Mouse (Mus musculus) layer of hippocampus, adult 18-20 months (tissue): ENCODE results near the gene Orai3. TPM values are rescaled to one million over a fixed set of nuclear protein-coding genes. Genes with fewer than 3 reads are reported as not detected.
"Not testable (repeated sequence)": the region's sequence is repeated elsewhere in the genome, so short reads cannot be mapped to it uniquely, and the experiment has no call there.

Experiments used
- DNase-seq, 2 experiments: peaks; one replicate each; pipeline ENCODE4 v3.0.0; 2022; ENCODE audit warnings: low spot score in 2 of 2
- total RNA-seq, 2 experiments: library from RNA; stranded (reverse); gene quantifications; 2 replicates each; pipeline ENCODE4 v1.2.3; 2021

The Orai3 gene
- total RNA-seq, 2 experiments from 2014 or later: 25.9 to 29.3 TPM

GRCm38 (mm10) chr7:127761026-127761425, 8.6 kb upstream of the Orai3 start:
- peak in 1 of 2 experiments; percentile 63 for DNase-seq

- no peak for DNase-seq
These were observed 6.0 kb upstream of the Orai3 start for GRCm38 (mm10) chr7:127763642-127764041.

- no peak for DNase-seq
These were observed 3.9 kb upstream of the Orai3 start for GRCm38 (mm10) chr7:127765756-127766155.

- DNase-seq: no peak
These were observed 2.6 kb upstream of the Orai3 start for GRCm38 (mm10) chr7:127766851-127767609.

GRCm38 (mm10) chr7:127767671-127768345, 1.8 kb upstream of the Orai3 start:
- DNase-seq: no peak

- DNase-seq: no peak
These were observed 1.1 kb upstream of the Orai3 start for GRCm38 (mm10) chr7:127768346-127768996.

- DNase-seq: peak; percentile 96 to 99
These were observed 520 bp upstream of the Orai3 start for GRCm38 (mm10) chr7:127768997-127769593.

GRCm38 (mm10) chr7:127770039-127770905, 657 bp downstream of the Orai3 start:
- DNase-seq: no peak

GRCm38 (mm10) chr7:127771262-127771661, 1.6 kb downstream of the Orai3 start:
- DNase-seq: peak; percentile 66 to 81

- no peak for DNase-seq
These were observed 2.5 kb downstream of the Orai3 start for GRCm38 (mm10) chr7:127772080-127772479.

GRCm38 (mm10) chr7:127772557-127772956, 2.9 kb downstream of the Orai3 start:
- DNase-seq: no peak

GRCm38 (mm10) chr7:127773664-127774384, 4.2 kb downstream of the Orai3 start:
- DNase-seq: peak; percentile 53 to 78

- DNase-seq: not testable (repeated sequence)
These were observed 6.2 kb downstream of the Orai3 start for GRCm38 (mm10) chr7:127775837-127776236.

- DNase-seq: peak; percentile 88 to 92
These were observed 6.8 kb downstream of the Orai3 start, which contains the start of gene Setd1a for GRCm38 (mm10) chr7:127776426-127776825. Gene Setd1a (plus strand): TSS chr7:127776670.

GRCm38 (mm10) chr7:127776878-127777473, 7.4 kb downstream of the Orai3 start:
- peak; percentile 96 to 97 for DNase-seq

- DNase-seq: peak in 1 of 2 experiments; percentile 34
These were observed 8.1 kb downstream of the Orai3 start for GRCm38 (mm10) chr7:127777474-127778266.

- no peak for DNase-seq
These were observed 8.7 kb downstream of the Orai3 start for GRCm38 (mm10) chr7:127778350-127778749.

GRCm38 (mm10) chr7:127785308-127785707, 15.7 kb downstream of the Orai3 start, which contains the start of gene Gm49388:
Gene Gm49388 (plus strand): TSS chr7:127785608.
- DNase-seq: no peak
